Mouse (Mus musculus): ENCODE measurements at regions not wholly inside any gene's neighbourhood (a gene's known extent, or its start where the extent isn't known, plus 50 kb on each side); places are given as distances from the start of the nearest gene placed in this dataset.
A peak's percentile ranks its signal among the peaks of the same experiment; 100 is the strongest.

- DNase-seq = no peak
These were observed 79.6 kb upstream of the Sem1 start for GRCm38 (mm10) chr6:6657928-6658500.

GRCm38 (mm10) chr6:6660072-6660471 lies 81.6 kb upstream of the Sem1 start:
- DNase-seq = no peak

- DNase-seq = no peak
These were observed 88.3 kb upstream of the Sem1 start for GRCm38 (mm10) chr6:6666762-6667161.

- DNase-seq = no peak
These were observed 110.8 kb upstream of the Sem1 start for GRCm38 (mm10) chr6:6689241-6689640.

GRCm38 (mm10) chr6:6690188-6690587 lies 111.7 kb upstream of the Sem1 start:
- DNase-seq = peak; percentile 44 to 49

DNA sequence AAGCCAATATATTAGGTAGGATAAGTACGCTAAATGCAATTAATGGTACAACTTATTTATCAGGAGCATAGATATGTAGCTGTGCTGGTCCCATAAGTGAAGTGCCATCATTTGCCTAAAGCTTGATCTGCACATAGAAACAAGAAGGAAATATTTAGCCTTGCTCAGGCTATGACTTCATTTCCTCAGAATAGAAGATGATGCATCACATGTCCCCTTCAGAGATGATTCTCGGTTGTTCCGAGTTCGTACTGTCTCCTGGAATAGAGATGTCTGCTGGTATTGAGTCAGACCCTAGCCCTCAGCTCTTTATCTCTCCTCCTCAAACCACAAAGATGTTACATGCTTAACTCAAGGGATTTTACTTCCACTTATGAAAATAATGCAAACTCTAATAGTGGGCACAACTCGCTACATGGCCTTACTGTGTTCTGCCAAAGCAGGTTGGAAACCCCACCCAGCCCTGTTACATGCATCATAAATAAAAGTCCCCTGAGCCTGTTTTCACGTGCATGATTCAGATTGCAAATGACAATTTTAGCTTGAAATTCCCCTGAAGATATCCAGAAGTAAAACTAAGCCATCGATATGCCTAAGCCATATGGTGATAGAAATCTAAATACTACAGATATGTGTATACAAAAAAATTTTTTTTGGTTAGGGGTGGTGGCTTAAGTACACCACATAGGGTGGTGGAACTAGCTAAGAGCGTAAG lies 113.8 kb upstream of the Sem1 start:
- no peak for DNase-seq

GRCm38 (mm10) chr6:6695742-6696430 lies 117.4 kb upstream of the Sem1 start:
- no peak for DNase-seq

DNA sequence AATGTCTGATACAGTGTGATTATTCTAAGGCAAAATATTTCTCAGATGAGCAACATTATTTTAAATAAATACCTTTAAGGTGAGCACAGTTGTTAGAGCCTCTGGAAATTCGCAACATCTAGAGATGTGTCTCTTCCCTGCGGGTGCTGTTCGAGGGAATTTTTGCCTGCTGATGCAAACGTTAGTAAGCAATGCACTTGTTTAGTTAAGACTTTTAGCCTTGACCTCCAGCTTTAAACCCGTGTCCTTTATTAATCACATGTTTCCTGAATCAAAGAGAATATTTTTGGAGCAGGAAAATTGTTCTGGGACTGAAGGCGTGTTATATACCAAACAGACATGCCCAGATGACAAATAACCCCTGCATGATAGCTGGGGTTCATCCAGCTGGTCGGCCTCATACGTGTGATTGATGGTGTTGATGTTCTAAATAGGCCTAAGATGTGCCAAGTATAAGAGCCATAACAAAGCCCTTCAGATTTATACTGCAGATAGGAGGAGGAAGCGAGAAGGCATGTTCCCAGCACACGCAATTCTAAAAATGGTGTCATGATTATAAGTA lies 119.0 kb upstream of the Sem1 start:
- peak; percentile 43 to 45 for DNase-seq

DNA sequence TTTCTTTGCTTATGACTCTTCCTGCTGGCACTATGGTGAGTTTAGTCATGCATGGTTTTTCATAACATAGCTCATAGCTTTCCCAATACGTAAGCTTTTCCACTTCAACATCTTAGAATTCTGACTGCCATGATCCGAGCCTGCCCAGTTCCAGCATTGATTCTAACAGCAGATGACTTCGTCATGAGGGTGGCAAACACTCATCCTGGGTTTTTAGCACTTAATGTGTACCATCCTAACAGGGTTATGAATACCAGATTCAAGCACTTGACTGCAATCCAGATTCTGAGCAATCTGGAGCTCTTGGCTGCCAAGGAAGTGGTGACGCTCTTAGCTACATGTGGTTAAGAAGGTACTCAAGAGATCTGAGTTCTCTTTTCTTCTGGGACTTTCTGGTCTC lies 128.3 kb upstream of the Sem1 start:
- DNase-seq = no peak

GRCm38 (mm10) chr6:6709057-6709456 lies 130.6 kb upstream of the Sem1 start:
- no peak for DNase-seq

- DNase-seq = no peak
These were observed 132.9 kb upstream of the Dlx6 start for GRCm38 (mm10) chr6:6730259-6730658.

DNA sequence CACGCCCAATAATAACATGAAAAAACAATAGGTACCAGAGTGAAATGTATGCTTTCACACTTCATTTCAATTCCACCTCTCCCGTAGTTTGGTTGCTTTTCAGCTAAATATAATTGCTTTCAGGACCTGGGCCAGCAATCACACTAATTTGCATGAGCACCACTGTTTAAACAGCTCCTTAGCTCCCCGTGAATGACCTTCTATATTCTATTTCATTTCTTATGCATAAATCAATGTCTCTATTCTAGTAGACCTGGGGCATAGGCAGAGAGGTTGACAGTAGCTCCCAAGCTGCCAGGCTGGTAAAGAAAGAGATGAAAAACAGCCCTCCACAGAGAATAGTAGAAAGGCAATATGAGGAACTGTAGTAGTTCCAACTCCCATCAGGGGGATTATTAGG lies 117.7 kb upstream of the Dlx6 start:
- DNase-seq = no peak

- no peak for DNase-seq
These were observed 84.0 kb upstream of the Dlx6 start for GRCm38 (mm10) chr6:6779157-6779556.

- DNase-seq = peak in 1 of 2 experiments; percentile 7
These were observed 81.6 kb upstream of the Dlx6 start for GRCm38 (mm10) chr6:6781556-6781955.

DNA sequence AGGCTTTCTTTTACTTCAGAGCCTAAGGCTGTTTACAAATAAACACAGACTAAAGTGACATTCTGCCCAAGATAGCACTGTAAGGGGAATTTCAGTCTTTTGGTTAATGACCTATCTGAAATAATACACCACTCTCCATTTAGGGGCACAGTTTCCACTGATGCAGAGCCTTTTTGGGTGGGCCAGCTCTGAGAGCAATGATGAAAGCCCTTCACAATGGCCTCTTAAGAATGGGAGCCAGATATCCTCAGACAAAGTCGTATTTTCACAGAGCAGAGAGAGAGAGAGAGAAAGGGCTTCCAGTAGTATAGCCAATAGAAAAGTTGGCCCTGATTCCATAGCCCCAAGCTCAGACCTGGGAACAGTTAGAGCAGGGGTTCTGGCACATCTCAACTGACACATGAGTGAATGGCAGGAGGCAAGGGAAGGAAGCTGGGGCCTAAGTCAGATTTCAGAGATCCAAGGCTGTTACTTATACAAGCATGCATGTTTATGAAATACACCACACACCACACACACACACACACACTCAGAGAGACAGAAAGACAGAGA lies 77.1 kb upstream of the Dlx6 start:
- DNase-seq = no peak

DNA sequence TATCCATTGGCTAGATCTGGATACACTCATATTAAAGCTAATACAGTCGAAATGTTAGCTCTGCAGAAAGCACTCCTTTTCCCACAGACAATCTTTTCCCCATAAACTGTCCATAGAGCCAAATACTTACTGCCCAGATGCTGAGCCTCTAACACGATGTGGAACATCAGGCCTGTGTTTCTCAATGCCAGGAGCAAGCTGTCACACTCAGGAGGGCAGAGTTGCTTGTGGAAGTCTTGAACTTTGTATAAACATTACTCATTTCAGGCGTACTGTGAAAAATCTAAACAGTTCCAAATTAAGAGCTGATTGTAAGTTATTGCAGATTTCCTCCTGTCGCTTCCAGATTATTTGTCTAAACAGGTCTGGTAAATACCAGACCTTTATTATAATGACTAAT lies 75.6 kb upstream of the Dlx6 start:
- no peak for DNase-seq

DNA sequence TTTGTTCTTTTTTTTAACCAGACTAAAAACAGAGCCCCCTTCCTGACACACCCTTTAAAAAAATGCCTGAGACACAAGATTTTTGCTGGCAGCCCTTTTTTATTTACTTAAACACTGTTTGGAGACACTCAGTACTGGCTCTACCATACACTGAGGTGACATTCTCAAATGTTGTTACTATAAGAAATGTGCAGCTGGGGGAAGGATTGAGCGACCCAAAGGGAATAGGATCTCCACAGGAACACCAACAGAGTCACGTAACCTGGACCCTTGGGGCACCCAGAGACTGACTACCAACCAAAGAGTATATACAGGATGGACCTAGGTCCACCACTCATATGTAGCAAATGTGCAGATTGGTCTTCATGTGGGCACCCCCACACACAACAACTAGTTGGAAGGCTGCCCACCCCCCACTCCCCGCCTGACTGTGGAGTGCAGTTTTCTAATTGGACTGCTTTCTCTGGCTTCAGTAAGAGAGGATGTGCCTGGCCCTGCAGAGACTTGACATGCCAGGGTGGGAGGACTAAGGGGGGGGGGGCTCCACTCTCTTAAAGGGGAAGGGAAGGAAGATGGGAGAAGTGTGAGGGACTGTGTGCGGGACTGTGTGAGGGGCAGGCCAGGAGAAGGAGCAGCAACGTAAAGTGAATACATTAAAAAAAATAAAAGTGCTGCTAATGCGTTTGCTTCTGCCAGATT lies 68.7 kb upstream of the Dlx6 start:
- DNase-seq = no peak

GRCm38 (mm10) chr6:6800377-6800776 lies 62.8 kb upstream of the Dlx6 start:
- DNase-seq = no peak

GRCm38 (mm10) chr6:6801563-6802259 lies 61.4 kb upstream of the Dlx6 start:
- no peak for DNase-seq
